Mouse (Mus musculus): ENCODE measurements around the gene Cbx5. TPM values are rescaled to one million over a fixed set of nuclear protein-coding genes. Genes with fewer than 3 reads are reported as not detected.
"Not testable (repeated sequence)": the region's sequence is repeated elsewhere in the genome, so short reads cannot be mapped to it uniquely, and the experiment has no call there.

The Cbx5 gene
- polyA plus RNA-seq, 1 experiment from 2014 or later = 115 TPM

DNA sequence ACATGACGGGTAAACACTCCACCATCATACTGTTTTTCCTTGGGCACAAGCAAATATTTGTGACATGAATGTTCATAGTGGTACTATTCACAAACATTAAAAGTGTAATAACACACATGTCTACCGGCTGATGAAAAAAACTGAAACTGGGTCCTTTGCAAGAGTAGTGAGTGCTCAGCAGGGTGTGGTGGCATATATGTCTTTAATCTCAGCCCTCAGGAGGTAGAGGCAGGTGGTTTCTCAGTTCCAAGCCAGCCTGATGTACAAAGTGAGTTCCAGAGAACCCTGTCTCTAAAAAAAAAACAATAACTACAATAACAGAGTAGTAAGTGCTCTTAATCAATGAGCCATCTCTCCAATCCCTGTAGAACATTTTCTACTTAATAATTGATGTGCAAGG, 25.2 kb upstream of the Cbx5 start:
- WGBS = 78% methylated on average over 2 of the region's 2 CpGs
- peaks cover 4% of the 10 kb centered on the region for H3K4me1 ChIP-seq
- no peaks in the 10 kb centered on the region for H3K27me3 ChIP-seq
- no peaks in the 10 kb centered on the region for H3K9me3 ChIP-seq
- H3K27ac ChIP-seq = no peak overlapping the region
- ATAC-seq (ENCODE audit: borderline replicate concordance, extremely low read depth, low FRiP score, low TSS enrichment) = no peak
- no peaks in the 10 kb centered on the region for H3K36me3 ChIP-seq
- no peak overlapping the region for H3K4me3 ChIP-seq
- no peak overlapping the region for H3K9ac ChIP-seq
- no peak overlapping the region for H3K4me2 ChIP-seq

DNA sequence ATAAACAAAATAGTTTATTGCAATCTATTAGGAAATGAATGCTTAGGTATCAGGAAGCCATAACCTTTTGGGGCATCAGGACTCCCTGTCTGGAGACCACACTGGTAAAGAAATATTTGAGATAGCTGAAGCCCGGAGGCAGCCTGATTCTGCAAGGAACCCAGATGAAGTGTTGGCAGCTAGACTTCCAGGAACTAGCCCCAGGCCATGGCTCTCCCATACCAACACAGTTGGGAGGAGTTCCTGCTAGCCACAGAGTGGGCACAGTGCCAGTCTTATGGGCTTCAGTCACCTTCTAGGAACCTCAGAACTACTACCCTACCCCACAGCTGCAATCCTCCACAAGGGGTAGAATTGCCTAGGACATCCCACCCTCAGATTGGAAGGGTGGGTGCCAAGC, 20.4 kb upstream of the Cbx5 start:
- WGBS = 18% methylated on average over 1 of the region's 1 CpGs
- no peaks in the 10 kb centered on the region for H3K9me3 ChIP-seq

DNA sequence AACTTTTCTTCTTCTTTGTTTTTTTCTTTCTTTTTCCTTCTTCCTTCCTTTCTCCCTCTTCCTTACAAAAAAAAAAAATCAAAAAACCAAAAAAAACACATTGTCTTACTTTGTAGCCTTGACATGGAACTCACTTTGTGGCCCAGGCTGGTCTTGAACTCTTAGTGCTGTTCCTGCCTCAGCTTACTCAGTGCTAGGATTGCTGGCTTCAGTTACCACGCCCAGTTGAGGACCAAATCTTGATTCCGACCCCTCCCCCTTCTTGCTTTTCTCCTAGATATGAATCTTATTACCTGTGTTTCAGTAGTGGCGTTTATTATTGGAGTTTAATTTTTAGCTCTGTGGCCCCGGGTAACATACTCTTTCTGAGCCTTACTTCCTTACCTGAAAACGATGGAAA, 19.5 kb upstream of the Cbx5 start:
- no peak overlapping the region for H3K4me2 ChIP-seq

More for the DNA sequence above, 20.4 kb upstream of the Cbx5 start:
- Histone ChIP-seq H3K4me2 (no peak overlapping the region), H3K27me3 (no peaks in the 10 kb centered on the region), H3K9ac (no peak overlapping the region), H3K27ac (no peak overlapping the region), H3K4me3 (no peak overlapping the region), H3K4me1 (peaks cover 21% of the 10 kb centered on the region), H3K36me3 (no peaks in the 10 kb centered on the region)
- no peak for ATAC-seq (ENCODE audit: borderline replicate concordance, extremely low read depth, low FRiP score, low TSS enrichment)

DNA sequence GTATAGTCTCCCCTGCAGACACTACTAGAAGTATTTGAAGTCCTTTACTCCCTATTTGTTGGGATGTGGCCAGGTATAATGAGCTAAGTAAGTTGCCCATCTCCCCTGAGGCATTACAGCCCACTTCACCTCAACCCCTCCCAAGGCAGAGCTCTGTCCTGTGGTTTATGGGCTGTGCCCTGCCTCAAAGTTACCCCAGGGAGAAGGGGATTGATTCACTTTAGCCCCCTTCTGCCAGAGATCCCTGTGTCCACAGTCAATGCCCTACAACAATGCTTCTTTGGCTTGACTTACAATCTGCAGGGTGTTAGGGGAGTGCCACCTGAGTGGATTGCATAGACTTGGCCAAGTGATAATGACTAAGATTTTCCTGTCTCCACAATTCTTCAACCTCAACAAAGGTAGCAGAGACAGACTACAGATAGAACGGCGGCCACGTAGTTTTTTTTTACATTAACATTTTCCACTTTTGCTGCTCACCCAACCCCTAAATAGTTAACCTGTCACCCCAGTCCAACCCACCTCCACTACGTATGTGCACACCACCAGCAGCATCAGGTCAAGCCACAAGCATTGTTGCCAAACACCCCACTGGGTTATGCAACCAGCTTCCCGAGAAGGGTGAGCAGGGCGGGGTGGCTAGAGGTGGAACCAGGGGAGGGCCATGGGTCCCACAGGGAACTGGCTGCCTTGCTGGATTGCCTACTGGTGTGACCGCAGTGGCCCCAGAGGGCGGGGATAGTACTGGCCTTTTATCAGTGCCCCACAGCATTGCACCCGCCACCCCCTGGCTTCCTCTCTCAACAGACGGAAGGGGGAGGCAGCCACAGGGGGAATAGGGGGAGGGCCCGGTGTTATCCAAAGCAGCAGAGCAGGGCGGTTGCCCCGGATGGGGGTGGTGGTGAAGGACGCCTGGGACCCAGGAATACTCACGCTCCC, 18.4 kb upstream of the Cbx5 start, which contains the start of gene Nfe2:
Gene Nfe2 (minus strand): TSS at position 614 of the 939 bp plus-strand sequence.
- no peaks in the 10 kb centered on the region for H3K27me3 ChIP-seq
- 9% methylated on average over 15 of the region's 15 CpGs for WGBS
- peak; percentile 87 for ATAC-seq (ENCODE audit: borderline replicate concordance, extremely low read depth, low FRiP score, low TSS enrichment)
- peaks cover 26% of the 10 kb centered on the region for H3K4me1 ChIP-seq
- no peaks in the 10 kb centered on the region for H3K9me3 ChIP-seq
- H3K4me2 ChIP-seq = peak within 1 kb of the TSS; percentile 45
- no peak within 1 kb of the TSS for H3K9ac ChIP-seq
- no peak within 1 kb of the TSS for H3K27ac ChIP-seq
- no peaks in the 10 kb centered on the region for H3K36me3 ChIP-seq
- peak within 1 kb of the TSS; percentile 9; the same call in 1 of the 2 replicates for H3K4me3 ChIP-seq

More for the DNA sequence above, 19.5 kb upstream of the Cbx5 start:
- no peak overlapping the region for H3K27ac ChIP-seq
- 83% methylated on average over 5 of the region's 5 CpGs for WGBS
- ATAC-seq (ENCODE audit: borderline replicate concordance, extremely low read depth, low FRiP score, low TSS enrichment) = no peak
- H3K4me1 ChIP-seq = peaks cover 26% of the 10 kb centered on the region
- no peaks in the 10 kb centered on the region for H3K9me3 ChIP-seq
- H3K4me3 ChIP-seq = no peak overlapping the region
- no peak overlapping the region for H3K9ac ChIP-seq
- no peaks in the 10 kb centered on the region for H3K27me3 ChIP-seq
- no peaks in the 10 kb centered on the region for H3K36me3 ChIP-seq

DNA sequence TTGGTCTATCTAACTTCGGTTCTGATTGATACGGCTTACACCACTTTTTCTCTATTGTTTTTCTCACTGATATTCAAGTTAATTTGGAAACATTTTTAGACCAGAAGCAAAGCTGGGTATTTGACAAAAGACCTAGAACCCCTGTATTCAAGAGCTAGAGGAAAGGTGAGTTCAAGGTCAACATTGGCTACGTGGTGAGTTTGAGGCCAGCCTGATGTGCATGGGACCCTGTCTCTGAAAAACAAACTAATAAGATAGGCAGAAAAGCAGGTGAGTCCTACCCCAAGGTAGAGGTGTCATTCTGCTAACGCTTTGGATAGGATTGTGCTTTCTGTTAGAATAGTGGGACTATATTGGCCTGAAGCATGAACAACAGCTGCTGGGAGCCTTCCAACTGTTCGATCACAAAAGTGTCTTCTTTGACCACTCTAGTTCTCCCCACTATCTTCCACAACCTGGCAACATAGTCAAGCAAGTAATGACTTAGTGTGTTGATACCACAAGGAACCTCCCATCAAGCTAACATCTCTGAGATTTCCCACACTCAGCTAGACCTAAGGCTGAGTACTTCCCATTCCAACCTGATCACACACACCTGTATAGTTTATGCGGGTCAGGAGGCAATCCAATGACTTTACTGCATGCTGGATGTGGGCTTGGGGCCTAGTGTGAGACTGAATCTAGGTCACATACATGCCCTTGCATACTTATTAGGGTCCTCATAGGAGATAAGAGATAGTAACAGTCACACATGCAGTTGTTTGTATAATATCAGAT, 16.8 kb upstream of the Cbx5 start:
- no peak for ATAC-seq (ENCODE audit: borderline replicate concordance, extremely low read depth, low FRiP score, low TSS enrichment)
- Histone ChIP-seq H3K9me3 (no peaks in the 10 kb centered on the region), H3K4me2 (no peak overlapping the region), H3K36me3 (no peaks in the 10 kb centered on the region), H3K27me3 (no peaks in the 10 kb centered on the region), H3K4me1 (peaks cover 26% of the 10 kb centered on the region), H3K4me3 (no peak overlapping the region), H3K27ac (no peak overlapping the region), H3K9ac (no peak overlapping the region)
- WGBS = 86% methylated on average over 6 of the region's 6 CpGs

DNA sequence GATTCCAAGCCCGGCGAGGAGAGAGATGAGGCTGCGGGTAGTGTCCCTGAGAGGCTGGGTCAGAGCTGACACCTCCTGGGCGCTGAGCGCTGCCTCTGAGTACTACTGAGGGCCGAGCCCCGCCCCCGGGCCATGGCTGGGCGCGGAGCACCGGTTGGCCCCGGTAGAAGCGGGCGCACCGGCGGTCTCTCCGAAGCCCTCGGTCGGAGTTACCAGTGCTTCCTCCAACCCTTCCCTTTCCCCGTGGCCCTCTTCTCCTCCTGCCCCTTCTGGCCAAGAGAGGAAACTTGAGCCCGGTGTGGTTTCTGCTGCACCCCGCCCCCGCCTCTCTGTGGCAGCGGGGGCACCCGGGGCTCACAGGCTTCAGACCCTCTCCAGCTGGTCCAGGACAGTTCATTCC, 15.6 kb upstream of the Cbx5 start:
- Histone ChIP-seq H3K36me3 (no peaks in the 10 kb centered on the region), H3K27me3 (no peaks in the 10 kb centered on the region), H3K27ac (0 out of 2 replicates have a peak overlapping the region, but pooled peaks have one; percentile 26), H3K4me2 (peak overlapping the region; percentile 92), H3K4me3 (peak overlapping the region; percentile 45), H3K9ac (peak overlapping the region; percentile 55), H3K9me3 (no peaks in the 10 kb centered on the region), H3K4me1 (peaks cover 26% of the 10 kb centered on the region)
- WGBS = 1% methylated on average over 25 of the region's 25 CpGs
- peak; percentile 56; the same call in 1 of the 2 replicates for ATAC-seq (ENCODE audit: borderline replicate concordance, extremely low read depth, low FRiP score, low TSS enrichment)

DNA sequence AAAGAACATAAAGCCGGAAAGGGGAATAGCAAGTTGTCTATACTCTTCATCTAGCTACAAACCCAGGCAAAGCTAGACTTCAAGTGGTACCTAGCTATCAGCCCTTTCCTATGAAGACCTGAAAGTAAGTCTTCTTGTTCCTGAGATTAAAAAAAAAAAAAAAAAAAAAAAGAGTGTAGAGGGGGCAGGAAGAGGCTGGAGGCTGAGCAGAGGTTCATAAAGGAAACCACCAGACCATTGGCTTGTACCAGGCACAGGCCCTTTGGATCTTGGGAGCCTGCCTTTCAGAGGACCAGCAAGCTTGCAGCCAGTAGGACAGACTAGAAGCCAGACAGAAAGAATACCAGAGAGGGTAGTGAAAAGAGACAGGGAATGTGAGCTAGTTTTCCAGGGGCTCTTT, 13.7 kb upstream of the Cbx5 start:
- Histone ChIP-seq H3K4me3 (no peak overlapping the region), H3K9ac (no peak overlapping the region), H3K4me2 (no peak overlapping the region), H3K27me3 (no peaks in the 10 kb centered on the region), H3K36me3 (peaks cover 11% of the 10 kb centered on the region), H3K9me3 (no peaks in the 10 kb centered on the region), H3K4me1 (peaks cover 17% of the 10 kb centered on the region), H3K27ac (no peak overlapping the region)
- ATAC-seq (ENCODE audit: borderline replicate concordance, extremely low read depth, low FRiP score, low TSS enrichment) = no peak
- WGBS = 94% methylated on average over 1 of the region's 1 CpGs

DNA sequence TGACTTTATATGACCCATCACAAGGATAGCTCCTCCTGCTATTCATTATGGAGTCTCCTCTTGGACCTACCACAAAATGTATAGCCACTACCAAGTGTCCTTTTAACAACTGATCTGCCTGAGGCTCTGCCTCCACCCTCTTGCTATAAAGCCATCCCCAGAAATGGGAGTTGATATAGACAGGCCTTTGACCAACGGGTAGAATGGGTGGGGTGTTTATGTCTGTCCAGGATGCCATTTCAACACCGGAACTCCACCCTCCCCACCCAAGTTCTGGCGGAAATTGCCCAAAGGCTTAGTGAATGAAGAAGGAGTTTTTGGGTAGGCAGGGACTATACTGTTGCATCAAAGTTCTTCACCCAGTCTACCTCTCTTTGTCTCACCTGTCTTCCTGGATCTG, 13.0 kb upstream of the Cbx5 start:
- Histone ChIP-seq H3K27me3 (no peaks in the 10 kb centered on the region), H3K27ac (no peak overlapping the region), H3K4me3 (no peak overlapping the region), H3K9me3 (no peaks in the 10 kb centered on the region), H3K36me3 (peaks cover 18% of the 10 kb centered on the region), H3K9ac (no peak overlapping the region), H3K4me2 (no peak overlapping the region), H3K4me1 (peaks cover 10% of the 10 kb centered on the region)
- no peak for ATAC-seq (ENCODE audit: borderline replicate concordance, extremely low read depth, low FRiP score, low TSS enrichment)
- 76% methylated on average over 3 of the region's 3 CpGs for WGBS

DNA sequence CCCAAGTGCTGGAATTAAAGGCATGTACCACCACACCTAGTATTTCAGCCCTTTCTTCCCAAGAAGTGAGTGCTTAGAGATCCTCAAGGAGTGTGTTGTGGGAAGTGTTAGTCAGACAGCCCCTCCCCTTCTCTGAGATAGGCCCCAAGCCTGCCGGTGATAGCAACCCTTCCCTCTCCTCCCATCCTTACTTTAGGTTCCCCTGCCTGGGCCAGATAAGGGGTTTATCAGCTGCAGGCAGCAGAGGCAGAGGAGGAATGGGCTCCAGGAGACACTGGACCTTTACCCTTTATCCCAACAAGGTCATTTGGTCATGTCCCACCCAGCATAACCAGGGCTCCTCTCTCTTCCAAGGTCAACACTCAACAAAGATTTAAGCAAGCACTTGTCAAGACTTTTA, 12.0 kb upstream of the Cbx5 start:
- peaks cover 10% of the 10 kb centered on the region for H3K4me1 ChIP-seq
- no peak overlapping the region for H3K9ac ChIP-seq
- no peak overlapping the region for H3K27ac ChIP-seq
- no peaks in the 10 kb centered on the region for H3K9me3 ChIP-seq
- ATAC-seq (ENCODE audit: borderline replicate concordance, extremely low read depth, low FRiP score, low TSS enrichment) = no peak
- no peaks in the 10 kb centered on the region for H3K27me3 ChIP-seq
- 13% methylated on average over 1 of the region's 1 CpGs for WGBS
- H3K4me3 ChIP-seq = no peak overlapping the region
- H3K36me3 ChIP-seq = peaks cover 29% of the 10 kb centered on the region
- H3K4me2 ChIP-seq = no peak overlapping the region

DNA sequence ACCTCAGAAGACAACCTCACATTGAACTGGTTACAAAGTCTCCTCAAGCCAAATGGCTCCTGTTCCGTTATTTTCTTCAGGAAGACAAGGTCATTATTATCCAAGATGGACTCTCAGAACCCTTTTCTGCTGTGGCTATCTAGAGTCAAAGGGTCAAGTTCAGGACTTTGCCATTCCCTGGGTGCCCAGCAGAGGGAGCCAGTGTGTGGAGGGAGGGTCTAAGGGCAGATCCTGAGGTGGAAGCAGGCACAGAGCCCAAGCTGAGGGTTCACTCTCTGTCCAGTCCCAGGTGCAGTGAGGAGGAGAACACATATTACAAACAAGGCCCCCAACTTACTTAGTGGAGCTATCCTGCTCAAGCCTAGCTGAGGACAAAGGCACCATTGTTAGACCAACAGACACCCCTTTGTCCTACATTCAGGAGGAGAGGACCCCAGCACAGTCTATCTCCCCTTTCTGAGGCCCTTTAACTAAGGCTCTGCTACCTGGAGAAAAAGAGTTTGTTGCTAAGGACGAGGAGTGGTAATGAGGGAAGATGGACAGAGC, 10.7 kb upstream of the Cbx5 start:
- 20% methylated on average over 2 of the region's 2 CpGs for WGBS
- ATAC-seq (ENCODE audit: borderline replicate concordance, extremely low read depth, low FRiP score, low TSS enrichment) = no peak
- H3K4me1 ChIP-seq = peaks cover 11% of the 10 kb centered on the region
- no peaks in the 10 kb centered on the region for H3K9me3 ChIP-seq
- no peak overlapping the region for H3K4me2 ChIP-seq
- no peaks in the 10 kb centered on the region for H3K27me3 ChIP-seq
- no peak overlapping the region for H3K9ac ChIP-seq
- no peak overlapping the region for H3K27ac ChIP-seq
- H3K36me3 ChIP-seq = peaks cover 40% of the 10 kb centered on the region
- no peak overlapping the region for H3K4me3 ChIP-seq

DNA sequence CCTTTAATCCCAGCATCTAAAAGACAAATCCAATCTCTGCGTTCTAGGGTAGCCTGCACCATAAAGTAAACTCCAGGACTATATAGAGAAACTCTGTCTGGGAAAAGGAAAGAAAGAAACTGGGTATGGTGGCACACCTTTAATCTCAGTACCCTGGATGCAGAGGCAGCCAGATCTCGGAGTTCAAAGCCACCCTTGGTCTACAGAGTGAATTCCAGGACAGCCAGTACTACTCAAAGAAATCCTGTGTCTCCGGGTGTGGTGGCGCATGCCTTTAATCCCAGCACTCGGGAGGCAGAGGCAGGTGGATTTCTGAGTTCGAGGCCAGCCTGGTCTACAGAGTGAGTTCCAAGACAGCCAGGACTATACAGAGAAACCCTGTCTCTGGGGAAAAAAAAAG, 9.9 kb upstream of the Cbx5 start:
- peaks cover 45% of the 10 kb centered on the region for H3K36me3 ChIP-seq
- WGBS = 78% methylated on average over 6 of the region's 6 CpGs
- not testable (repeated sequence) for ATAC-seq (ENCODE audit: borderline replicate concordance, extremely low read depth, low FRiP score, low TSS enrichment)

More for the DNA sequence above, 9.9 kb upstream of the Cbx5 start:
- not testable (repeated sequence) for H3K27me3 ChIP-seq, H3K4me2 ChIP-seq, H3K9ac ChIP-seq, H3K27ac ChIP-seq, H3K4me1 ChIP-seq, H3K9me3 ChIP-seq, H3K4me3 ChIP-seq

All from lung, embryonic 15.5 days (tissue).